Mouse (Mus musculus) ovary, postnatal 14 days (tissue): ENCODE measurements around the gene Hcn3.

Experiments used
- DNase-seq: peaks from one replicate; pipeline ENCODE4 v3.0.0; 2022; ENCODE audit warnings: low spot score

The Hcn3 gene

DNA sequence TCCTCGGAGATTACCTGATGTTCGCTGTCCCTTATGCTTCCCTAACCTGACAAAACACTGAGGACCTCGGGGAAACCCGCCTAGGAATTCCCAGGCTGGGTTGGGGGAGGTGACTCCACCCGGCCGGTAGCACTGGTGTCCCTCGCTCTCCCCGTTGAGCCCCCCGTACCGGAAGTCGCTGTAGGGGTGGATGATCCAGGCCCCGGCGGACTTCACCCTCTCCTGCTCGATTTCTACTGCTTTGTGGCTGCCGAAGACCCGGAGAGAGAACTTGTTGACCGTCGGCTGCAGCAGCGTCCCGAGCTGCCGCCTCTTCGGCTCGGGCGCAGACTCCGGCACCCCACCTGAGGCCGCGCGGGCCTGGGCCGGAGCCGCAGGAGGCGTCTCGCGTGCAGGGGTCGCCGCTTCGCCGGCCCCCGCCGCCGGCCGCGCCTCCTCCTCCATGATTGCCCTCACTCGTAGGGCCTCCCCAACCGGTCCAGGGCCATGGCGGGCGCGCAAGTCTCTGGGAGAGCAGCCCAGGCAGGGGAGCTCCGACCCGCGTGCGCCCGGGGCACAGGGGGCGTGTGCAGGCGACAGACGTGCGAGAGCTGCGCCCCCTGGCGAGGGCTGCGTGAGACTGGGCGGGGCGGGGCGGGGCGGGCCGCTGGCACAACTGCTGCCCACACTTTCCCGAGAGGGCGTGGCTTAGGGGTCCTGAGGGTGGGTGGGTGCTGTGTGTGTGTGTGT, at the start of gene Hcn3:
Gene Hcn3, minus strand, starts transcription at position 581 of the 729 bp plus-strand sequence.
- DNase-seq = peak; percentile 55

DNA sequence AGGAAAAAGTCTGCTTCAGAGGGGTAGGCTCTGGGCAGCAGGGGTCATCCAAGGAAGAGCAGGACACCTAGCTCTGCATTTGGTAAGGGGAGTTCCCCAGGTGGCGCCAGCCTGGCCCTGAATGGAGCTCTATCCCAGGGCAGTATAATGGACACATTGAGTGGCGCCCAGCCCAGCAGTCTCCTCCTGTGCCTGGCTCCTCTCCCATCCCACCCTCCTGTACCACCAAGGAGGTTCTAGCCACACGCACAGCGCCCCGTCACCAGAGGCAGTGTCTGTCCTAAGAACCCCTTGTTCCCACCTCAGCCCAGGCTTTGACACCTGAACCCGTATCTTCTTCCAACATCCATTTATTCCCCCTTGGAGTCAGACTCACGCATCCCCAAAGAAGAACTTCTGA, 49.7 kb upstream of the Hcn3 start:
- no peak for DNase-seq

DNA sequence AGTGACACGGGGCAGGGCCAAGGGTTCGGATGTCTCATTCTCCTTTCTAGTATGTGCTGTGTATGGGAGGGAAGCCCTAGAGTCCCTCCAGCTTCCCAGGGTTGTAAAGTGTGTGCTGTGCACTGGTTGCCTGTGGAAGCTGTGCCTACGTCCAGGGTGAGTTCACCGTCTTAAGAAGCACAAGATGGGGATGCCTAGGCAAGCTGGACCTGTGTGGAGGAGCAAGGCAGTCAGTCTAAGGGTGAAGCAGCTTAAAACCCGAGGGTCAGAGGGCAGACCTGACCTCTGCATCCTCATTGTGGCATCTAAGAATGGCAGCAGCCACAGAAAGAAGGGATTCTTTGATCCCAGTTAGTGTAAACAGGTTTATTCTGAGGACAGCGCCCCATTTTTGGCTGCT, 48.7 kb upstream of the Hcn3 start:
- no peak for DNase-seq

DNA sequence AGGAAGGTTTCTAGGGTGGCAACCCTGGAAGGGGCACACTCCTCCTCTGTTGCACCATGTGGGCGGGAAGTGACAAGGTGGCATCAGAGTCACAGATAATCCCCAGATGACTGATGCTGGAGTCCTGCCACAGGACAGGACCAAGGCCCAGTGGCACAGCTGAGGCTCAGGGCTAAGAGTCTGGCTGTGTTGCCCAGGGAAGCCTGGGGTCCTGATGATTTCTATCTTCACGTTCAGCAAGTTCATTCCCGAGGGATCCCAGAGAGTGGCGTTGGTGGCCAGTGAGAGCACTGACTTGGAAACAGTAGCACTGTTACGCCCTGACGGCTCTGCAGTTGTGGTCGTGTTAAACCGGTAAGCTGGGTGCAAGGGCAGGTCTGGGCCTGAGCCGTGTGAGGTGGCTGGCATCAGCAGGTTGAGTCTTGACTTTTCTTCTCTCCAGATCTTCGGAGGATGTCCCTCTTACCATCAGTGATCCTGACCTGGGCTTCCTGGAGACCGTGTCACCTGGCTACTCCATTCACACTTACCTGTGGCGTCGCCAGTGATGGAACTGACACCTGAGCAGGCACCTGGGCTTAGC, 48.2 kb upstream of the Hcn3 start:
- no peak for DNase-seq

DNA sequence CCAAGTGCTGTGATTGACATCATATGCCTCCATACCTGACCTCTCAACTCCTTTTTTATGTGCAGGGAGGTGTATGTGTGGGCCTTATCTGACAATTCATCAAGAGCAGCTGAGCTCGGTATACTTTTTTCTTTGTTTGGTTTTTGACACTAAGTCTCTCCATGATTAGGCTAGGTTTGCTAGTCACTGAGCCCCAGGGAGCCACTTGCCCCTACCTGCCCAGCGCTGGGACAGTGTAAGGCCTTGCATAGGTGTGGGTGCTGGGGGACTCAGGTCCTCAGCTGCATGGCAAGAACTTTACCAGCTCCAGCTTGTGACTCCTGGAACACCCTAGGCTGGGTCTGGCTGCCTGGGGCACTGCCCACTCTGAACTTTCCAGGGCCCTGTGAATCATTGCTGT, 46.7 kb upstream of the Hcn3 start:
- no peak for DNase-seq

DNA sequence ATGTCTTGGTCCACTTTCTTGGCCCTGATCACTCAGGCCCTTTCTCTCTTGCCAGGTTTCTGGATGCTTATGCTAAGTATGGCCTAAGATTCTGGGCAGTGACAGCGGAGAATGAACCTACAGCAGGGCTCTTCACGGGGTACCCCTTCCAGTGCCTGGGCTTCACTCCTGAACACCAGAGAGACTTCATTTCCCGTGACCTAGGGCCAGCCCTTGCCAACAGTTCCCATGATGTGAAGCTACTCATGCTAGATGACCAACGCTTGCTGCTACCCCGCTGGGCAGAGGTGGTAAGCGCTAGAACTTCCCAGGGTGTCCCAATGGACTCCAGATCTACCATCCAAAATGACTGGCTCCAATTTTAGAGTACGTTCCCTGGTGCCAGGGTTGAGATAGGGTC, 46.1 kb upstream of the Hcn3 start:
- no peak for DNase-seq

DNA sequence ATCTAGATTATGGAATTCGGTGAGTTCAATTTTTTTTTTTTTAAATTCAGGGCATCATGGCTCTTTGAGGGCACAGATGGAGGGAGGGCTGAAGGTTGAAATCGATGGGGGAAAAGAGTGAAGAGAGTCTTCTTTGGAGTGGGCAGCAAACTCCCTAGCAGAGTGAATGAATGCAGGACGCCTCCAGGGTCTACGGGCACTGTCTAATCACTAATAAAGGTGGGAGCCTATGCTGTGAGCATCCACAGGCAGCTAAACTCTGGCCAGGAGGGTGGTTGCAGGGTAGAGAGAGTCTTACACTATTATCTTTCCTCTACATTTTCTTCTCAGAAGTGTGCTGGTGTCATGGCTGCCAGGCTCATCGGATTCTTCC, 43.1 kb upstream of the Hcn3 start:
- no peak for DNase-seq

DNA sequence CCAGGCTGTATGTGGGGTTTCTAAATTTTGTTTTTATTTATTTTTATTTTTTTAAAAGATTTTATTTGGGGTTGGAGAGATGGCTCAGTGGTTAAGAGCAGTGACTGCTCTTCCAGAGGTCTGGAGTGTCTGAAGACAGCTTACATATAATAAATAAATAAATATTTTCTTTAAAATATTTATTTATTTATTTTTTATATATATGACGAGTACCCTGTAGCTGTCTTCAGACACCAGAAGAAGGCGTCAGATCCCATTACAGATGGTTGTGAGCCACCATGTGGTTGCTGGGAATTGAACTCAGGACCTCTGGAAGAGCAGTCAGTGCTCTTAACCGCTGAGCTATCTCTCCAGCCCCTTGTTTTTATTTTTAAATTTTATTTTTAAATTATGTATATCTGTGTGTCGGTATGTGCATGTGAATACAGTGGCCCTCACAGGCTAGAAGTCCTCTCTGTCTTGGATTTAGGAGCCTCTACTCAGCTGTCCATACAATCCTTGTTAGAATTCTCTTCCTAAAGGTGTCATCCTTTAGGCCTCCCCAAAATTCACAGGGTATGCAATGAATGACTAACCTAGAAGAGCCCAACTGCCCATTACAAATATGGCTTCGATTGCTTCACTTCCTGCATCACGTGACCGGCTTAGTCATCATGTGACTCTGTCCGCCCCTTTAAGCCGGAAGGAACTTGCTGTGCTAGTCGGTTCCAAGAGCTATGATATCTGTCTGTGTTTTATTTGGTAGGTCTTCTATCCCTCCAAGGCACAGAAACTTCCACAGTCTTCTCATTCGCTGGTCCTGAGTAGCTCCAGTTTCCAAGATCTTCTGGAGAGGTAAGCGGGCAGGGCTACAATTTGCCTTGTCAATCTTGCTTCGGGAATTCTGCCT, 42.5 kb upstream of the Hcn3 start, which contains the start of gene Gba:
Gene Gba, plus strand, starts transcription at position 676 of the 889 bp plus-strand sequence.
- peak; percentile 82 for DNase-seq

DNA sequence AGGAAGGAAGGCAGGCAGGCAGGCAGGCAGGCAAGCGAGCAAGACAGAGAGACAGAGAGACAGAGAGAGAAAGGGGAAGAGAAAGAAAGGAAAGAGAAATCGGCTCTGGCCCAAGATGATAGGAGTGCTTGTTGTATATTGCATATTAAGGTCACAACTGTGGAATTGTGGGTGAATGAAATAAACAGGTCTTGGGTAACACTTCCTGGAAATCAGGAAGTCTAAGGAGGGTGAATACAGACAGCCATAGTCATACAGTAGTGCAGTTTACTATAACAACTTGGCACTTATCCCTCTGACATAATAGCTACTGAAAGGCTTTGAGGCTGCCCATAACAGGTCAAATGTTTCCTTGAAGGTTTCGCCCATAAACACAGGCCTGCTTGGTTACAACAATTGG, 39.8 kb upstream of the Hcn3 start:
- DNase-seq = no peak

DNA sequence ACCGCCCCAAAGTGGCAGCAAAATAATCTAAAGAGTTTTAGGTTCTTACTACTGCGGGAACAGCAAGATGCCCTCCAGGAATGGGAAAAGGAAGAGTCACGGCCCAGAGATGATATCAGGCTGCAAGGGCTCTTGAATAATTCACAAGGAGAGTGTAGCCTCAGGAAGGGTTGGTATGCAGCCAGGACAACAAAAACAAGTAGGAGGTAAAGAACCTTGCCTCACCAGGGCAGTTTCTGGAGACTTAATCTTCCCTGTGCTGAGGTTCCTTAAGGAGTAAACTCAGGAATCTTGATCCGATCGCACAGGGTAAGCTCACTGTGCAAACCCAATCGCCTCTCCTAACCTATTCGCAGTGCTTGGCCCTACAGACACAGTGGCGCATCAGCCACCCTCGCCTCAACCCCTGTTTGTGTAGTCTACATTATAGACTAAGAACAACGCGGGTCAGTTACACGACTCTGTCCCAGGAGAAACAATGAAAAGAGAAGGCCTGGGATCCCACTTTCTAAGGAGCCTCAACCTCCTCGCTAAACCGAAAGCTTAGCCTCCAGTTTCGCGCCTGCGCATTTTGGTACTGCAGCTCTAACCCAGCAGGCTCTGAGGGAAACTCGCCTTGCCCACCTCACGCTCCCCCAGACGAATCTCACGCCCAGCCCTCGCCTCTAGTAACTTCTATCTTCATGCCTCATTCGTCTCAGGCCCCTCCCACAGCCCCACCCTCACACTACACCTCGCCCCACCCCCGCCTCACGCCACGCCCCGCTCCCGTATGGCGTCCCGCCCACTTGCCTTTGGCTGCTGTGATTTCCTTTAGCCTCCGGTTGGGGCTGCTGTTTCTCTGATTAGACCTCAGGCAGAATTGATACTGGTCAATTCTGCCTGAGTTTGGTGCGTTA, 36.2 kb upstream of the Hcn3 start:
- DNase-seq = peak; percentile 76

DNA sequence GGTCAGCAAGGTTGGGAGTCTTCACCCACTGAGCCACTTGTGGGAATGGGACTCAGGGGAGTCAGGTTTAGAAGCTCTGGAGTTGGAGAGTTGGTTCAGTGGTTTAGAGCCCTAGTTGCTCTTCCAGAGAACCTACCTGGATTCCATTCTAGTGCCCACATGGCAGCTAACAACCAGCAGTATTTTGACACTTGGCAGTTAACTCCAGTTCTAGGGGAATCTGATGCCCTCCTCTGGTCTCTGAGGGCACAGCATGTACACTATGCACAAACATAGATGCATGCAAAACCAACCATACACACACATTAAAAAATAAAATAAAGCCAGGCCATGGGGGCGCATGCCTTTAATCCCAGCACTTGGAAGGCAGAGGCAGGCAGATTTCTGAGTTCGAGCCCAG, 33.9 kb upstream of the Hcn3 start:
- DNase-seq = no peak

DNA sequence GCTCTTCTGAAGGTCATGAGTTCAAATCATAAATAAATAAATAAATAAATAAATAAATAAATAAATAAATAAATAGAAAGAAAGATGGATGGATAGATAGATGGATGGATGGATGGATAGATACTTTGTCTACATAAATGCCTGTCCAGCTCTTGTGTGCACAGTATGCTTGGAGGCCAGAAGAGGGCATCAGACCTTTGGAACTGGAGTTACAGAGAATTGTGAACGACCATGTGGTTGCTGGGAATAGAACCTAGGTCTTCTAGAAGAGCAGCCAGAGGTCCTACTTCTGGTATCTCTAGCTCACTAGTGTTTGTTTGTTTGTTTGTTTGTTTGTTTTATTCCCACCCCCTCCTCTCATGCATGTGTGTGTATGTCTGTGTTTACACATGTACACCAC, 33.4 kb upstream of the Hcn3 start:
- no peak for DNase-seq

DNA sequence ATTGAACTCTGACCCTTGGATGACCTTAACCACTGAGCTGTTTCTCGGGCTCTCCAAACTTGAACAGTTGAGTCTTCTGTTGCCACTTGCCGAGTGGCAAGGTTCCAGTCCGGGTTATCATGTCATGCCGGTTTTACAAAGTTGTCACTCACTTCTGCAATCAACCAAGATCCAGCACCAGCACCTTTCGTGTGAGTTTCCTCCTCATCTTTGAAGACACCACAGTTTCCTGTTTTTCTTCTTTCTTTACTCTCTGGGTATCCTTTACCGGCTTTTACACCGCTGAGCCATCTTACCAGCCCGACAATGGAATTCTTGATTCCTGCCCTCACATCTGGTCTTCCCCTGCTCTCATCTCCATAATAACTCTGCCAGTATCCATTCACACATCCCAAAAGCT, 30.4 kb upstream of the Hcn3 start:
- DNase-seq = no peak

DNA sequence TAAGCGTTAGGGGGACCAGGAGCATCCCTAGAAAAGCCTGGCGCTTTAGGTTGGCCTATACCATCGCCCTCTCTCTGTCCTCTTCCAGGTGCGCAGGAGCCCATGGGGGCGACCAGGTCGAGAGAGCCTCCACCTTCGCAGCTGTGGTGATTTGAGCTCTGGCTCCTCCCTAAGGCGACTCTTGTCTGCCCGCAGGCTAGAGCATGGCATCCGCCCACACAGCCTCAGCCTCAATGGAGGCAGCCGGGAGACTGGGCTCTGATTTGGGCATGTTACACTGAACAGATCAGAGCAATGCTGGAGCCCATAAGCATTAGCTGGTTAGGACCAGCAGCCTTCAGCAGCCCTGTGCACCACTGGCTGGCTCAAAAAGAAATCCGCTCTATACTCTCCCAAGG, 28.5 kb upstream of the Hcn3 start:
- no peak for DNase-seq

DNA sequence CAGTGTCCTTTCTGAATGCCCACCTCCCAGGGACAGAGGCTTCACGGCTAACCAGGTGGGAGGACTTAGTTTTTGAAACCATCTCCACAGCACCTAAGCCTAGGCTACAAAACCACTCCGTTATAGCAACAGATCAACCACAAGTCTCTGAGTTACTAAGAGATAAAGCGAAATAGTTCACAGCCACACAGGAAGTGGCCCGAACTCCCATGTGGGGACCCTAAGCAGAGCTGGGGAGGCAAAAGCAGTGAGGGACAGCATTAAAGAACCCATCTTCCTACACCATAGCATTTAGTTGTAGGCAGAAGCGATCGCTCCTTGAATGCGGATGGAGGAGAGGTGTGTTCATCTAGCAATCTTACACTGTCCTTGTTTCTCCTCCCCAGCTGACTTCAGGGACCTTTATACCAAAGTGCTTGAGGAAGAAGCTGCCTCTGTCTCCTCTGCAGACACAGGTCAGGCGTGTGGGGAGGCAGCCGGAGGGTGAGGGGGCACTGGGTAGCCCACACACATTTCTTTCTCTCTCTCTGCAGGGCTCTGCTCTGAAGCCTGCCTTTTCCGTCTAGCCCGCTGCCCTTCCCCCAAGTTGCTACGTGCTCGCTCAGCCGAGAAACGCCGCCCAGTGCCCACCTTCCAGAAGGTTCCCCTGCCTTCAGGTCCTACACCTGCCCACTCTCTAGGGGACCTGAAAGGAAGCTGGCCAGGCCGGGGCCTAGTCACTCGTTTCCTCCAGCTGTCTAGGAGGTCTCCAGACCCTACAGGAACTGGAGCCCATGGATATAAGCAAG, 27.9 kb upstream of the Hcn3 start:
- DNase-seq = no peak

DNA sequence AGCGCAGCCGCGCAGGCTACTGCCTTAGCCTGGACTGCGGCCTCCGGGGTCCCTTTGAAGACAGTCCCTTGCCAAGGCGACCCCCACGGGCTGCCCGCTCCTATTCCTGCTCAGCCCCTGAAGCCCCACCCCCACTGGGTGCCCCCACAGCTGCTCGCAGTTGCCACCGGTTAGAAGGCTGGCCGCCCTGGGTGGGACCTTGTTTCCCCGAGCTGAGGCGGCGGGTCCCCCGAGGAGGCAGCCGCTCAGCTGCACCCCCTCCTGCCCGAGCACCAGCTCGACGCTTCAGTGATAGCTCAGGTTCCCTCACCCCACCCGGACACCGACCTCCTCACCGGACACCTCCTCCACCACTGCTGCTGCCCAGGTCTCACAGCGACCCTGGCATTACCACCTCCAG, 27.2 kb upstream of the Hcn3 start:
- DNase-seq = no peak

DNA sequence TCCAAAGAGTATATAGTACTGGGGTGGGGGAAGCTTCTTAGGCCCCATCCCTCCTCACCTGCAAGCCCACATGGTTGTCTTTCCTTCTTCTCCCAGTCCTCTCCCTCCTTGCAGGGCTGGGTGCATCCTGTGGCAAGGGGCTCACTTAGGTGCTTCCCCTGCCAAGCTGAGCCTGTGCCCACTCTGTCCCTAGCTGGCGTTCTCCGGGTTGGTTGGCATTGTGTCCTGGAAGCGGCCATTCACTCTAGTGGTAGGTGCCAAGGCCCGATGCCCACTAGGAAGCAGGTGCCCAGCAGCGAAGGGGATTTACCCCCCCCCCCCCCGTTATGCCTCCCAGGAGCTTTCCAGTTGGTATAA, 23.9 kb upstream of the Hcn3 start:
- DNase-seq = no peak

DNA sequence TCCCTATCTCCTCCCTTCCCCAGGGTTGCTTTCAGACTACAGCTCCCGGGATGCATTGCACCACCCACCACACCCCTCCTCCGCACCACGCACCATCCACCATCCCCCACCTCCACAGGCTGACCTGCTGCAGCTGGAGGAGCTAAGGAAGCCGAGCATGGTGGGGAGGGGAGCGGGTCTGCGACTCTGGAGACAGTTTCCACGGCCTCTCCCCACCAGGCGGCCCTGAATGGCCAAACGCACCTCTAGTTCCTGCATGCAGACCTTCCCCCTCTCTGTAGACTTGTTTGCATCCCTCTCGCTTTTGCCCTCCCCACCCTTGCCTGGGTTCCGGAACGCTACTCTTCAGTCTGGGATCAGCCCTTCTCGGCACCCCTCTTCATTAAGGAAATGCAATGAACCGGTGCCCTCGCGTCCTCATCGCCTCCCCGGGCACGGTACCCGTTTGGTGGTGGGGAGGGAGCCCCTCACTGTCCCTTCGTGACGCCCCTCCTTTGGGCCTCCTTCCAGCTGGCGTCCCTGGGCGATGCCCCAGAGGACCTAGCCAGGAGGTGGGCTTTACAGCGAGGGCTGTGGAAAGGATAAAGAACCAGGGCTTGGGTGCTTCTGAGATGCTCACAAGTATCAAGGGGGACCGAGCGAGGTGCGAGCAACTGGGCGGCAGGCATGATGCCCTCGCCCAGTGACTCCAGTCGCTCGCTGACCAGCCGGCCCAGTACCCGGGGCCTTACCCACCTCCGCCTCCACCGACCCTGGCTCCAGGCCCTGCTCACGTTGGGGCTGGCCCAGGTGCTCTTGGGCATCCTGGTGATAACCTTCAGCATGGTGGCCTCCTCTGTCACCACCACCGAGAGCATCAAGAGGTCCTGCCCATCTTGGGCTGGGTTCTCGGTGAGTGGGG, 23.3 kb upstream of the Hcn3 start, which contains the start of gene Fam189b:
Gene Fam189b, plus strand, starts transcription at position 86 of the 901 bp plus-strand sequence.
- peak; percentile 78 for DNase-seq

DNA sequence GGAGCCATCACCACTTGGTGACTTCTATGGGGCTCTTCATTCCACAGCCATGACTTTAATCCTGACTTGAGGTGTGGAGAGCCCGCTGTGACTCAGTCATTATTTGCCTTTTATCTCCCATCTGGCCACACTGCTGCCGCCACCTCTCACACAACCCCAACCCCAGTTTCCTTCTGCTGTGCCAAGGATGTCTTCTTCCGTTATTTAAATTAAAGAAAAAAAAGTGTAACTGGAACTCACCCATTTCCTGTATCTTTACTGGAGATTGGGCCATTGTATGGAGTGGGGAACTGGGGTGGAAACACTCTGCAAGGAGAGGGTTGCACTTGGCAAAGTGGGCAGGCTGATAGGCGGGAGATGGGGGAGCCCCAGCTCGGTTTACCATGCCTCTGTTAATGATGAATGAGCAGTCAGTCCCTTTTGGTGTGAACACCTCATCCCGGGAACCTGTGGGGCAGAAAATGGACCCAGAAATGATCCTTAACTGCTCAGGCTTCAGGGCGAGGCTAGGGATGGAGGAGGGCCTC, 22.6 kb upstream of the Hcn3 start:
- no peak for DNase-seq
